Mouse (Mus musculus): ENCODE measurements around the gene Prdm16. TPM values are rescaled to one million over a fixed set of nuclear protein-coding genes. Genes with fewer than 3 reads are reported as not detected.

The Prdm16 gene
- total RNA-seq, 2 experiments from 2014 or later, result 9.1 to 9.9 TPM

GRCm38 (mm10) chr4:154569845-154570244, 66.8 kb downstream of the Prdm16 start:
- DNase-seq, result no peak
- intact Hi-C loops (cut with DNase I), result no loop called here

- intact Hi-C loops (cut with DNase I), result no loop called here
- no peak for DNase-seq
Observed at GRCm38 (mm10) chr4:154568798-154569197, 67.9 kb downstream of the Prdm16 start.

- no peak for DNase-seq
- intact Hi-C loops (cut with DNase I), result no loop called here
Observed at GRCm38 (mm10) chr4:154567942-154568341, 68.7 kb downstream of the Prdm16 start.

- no peak for DNase-seq
- intact Hi-C loops (cut with DNase I), result no loop called here
Observed at GRCm38 (mm10) chr4:154563201-154563600, 73.5 kb downstream of the Prdm16 start.

- DNase-seq, result no peak
Observed at GRCm38 (mm10) chr4:154558041-154558440, 78.6 kb downstream of the Prdm16 start.

GRCm38 (mm10) chr4:154557168-154557567, 79.5 kb downstream of the Prdm16 start:
- intact Hi-C loops (cut with DNase I), result loop anchor here (5.0 kb wide), 1 partner anchor 80 kb away; the partner anchor contains the start of gene Prdm16
- no peak for DNase-seq

More at GRCm38 (mm10) chr4:154558041-154558440, 78.6 kb downstream of the Prdm16 start:
- intact Hi-C loops (cut with DNase I), result loop anchor here (5.0 kb wide), 1 partner anchor 79 kb away; the partner anchor contains the start of gene Prdm16

GRCm38 (mm10) chr4:154556418-154556817, 80.3 kb downstream of the Prdm16 start:
- intact Hi-C loops (cut with DNase I), result loop anchor here (5.0 kb wide), 1 partner anchor 81 kb away; the partner anchor contains the start of gene Prdm16
- no peak for DNase-seq

- intact Hi-C loops (cut with DNase I), result no loop called here
- DNase-seq, result peak; percentile 73
Observed at GRCm38 (mm10) chr4:154549961-154550393, 86.7 kb downstream of the Prdm16 start.

GRCm38 (mm10) chr4:154549497-154549896, 87.2 kb downstream of the Prdm16 start:
- no peak for DNase-seq

GRCm38 (mm10) chr4:154547176-154547855, 89.4 kb downstream of the Prdm16 start:
- no peak for DNase-seq
- intact Hi-C loops (cut with DNase I), result no loop called here

More at GRCm38 (mm10) chr4:154549497-154549896, 87.2 kb downstream of the Prdm16 start:
- intact Hi-C loops (cut with DNase I), result no loop called here

GRCm38 (mm10) chr4:154545296-154545695, 91.4 kb downstream of the Prdm16 start:
- intact Hi-C loops (cut with DNase I), result no loop called here

GRCm38 (mm10) chr4:154543921-154544320, 92.8 kb downstream of the Prdm16 start:
- intact Hi-C loops (cut with DNase I), result no loop called here
- no peak for DNase-seq

More at GRCm38 (mm10) chr4:154545296-154545695, 91.4 kb downstream of the Prdm16 start:
- DNase-seq, result no peak

- intact Hi-C loops (cut with DNase I), result no loop called here
- peak; percentile 87 for DNase-seq
Observed at GRCm38 (mm10) chr4:154543128-154543527, 93.5 kb downstream of the Prdm16 start.

- no peak for DNase-seq
- intact Hi-C loops (cut with DNase I), result no loop called here
Observed at GRCm38 (mm10) chr4:154542568-154542967, 94.1 kb downstream of the Prdm16 start.

- intact Hi-C loops (cut with DNase I), result no loop called here
- DNase-seq, result no peak
Observed at GRCm38 (mm10) chr4:154541632-154542276, 94.9 kb downstream of the Prdm16 start.

GRCm38 (mm10) chr4:154540671-154541070, 96.0 kb downstream of the Prdm16 start:
- intact Hi-C loops (cut with DNase I), result no loop called here
- no peak for DNase-seq

- intact Hi-C loops (cut with DNase I), result no loop called here
- no peak for DNase-seq
Observed at GRCm38 (mm10) chr4:154539703-154540102, 97.0 kb downstream of the Prdm16 start.

- intact Hi-C loops (cut with DNase I), result no loop called here
- no peak for DNase-seq
Observed at GRCm38 (mm10) chr4:154538727-154539126, 97.9 kb downstream of the Prdm16 start.

- no peak for DNase-seq
- intact Hi-C loops (cut with DNase I), result no loop called here
Observed at GRCm38 (mm10) chr4:154536110-154536509, 100.6 kb downstream of the Prdm16 start.

GRCm38 (mm10) chr4:154531368-154531767, 105.3 kb downstream of the Prdm16 start:
- intact Hi-C loops (cut with DNase I), result no loop called here
- no peak for DNase-seq

GRCm38 (mm10) chr4:154530336-154530735, 106.3 kb downstream of the Prdm16 start:
- intact Hi-C loops (cut with DNase I), result no loop called here
- DNase-seq, result no peak

GRCm38 (mm10) chr4:154527506-154527905, 109.2 kb downstream of the Prdm16 start:
- DNase-seq, result no peak
- intact Hi-C loops (cut with DNase I), result no loop called here

All from left cerebral cortex, postnatal 4 days (tissue).